Mouse (Mus musculus) liver, adult 2 months (tissue): ENCODE data around the gene Nudt9.

Experiments
- CTCF ChIP-seq: fragments of 200-500 bp; IDR thresholded peaks from 2 replicates; pipeline ENCODE4 v1.5.1; 2011; ENCODE audit warnings: low read depth, low read length, control low read depth
- POLR2A ChIP-seq: fragments of 200-500 bp; IDR thresholded peaks from 2 replicates; pipeline ENCODE4 v1.6.1; 2011; ENCODE audit warnings: low read length, control low read depth; ENCODE audit not compliant: insufficient read depth; ENCODE audit errors: extremely low read depth

- no peak for TF ChIP-seq CTCF
- no peak for TF ChIP-seq POLR2A
Measured at GRCm38 (mm10) chr5:104080736-104081135, 34.6 kb downstream of the Nudt9 start.
